Mouse (Mus musculus) skeletal muscle tissue, adult 2 months (tissue): ENCODE data around the gene Crxos.
"Not testable (repeated sequence)": the region's sequence is repeated elsewhere in the genome, so short reads cannot be mapped to it uniquely, and the experiment has no call there.

Source experiments
- DNase-seq: peaks from one replicate; pipeline ENCODE4 v3.0.0-alpha.2; 2012; ENCODE audit warnings: low read depth, low spot score

Crxos gene

DNA sequence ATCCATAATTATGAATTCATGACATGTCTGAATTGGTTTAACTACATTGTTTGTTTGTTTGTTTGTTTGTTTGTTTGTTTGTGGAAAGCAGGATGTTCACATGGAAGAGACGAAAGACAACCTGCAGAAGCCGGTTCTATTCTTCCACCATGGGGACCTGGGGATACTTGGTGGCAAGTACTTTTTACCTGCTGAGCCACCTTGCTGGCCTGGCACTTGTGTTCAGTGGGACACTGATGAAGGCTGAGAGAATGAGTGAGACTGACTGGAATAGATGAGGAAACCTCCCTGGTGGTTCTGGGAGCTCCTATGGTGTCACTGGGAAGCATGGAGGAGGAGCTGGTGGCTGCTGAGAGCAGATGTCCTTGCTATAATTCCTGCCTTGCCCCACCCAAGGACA lies at the start of gene Crxos:
Gene Crxos, plus strand, starts transcription at position 301 of the 400 bp plus-strand sequence.
- no peak for DNase-seq

DNA sequence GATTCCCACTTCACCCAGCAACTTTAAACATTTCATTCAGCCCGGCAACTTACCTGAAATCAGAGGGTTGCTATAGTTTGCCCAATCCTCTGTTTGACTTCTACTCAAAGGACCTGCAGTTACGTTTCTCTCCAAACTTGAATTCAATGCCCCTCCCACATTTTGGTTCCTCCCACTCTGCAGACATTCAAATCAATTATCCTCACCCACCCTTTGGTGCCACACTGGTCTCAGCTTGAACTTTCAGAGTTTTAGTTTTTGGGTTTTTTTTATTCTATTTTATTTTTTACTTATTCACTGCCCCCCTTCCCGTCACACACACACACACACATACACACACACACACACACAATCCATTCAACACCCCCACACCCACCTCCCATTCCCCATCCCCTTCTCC lies 42.8 kb upstream of the Crxos start, which contains the start of gene Obox6:
Gene Obox6, minus strand, starts transcription at position 101 of the 400 bp plus-strand sequence.
- no peak for DNase-seq

DNA sequence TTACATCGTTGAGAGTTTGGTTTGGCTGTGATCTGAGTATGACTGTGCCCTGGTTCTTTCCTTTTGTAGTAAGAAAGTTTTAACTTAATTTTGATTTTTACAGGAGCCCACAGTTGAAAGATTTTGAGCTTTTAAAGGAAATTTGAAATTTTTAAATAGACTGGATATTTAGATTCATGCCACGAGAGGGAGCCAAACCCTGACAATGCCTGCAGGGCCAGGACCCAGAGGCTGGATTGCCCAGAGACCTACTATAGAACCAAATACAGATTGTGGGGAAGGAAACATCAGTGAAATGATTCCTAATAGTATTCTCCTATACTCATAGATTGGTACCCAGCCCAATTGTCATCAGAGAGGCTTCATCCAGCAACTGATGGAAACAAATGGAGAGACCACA lies 22.8 kb upstream of the Crxos start:
- no peak for DNase-seq

DNA sequence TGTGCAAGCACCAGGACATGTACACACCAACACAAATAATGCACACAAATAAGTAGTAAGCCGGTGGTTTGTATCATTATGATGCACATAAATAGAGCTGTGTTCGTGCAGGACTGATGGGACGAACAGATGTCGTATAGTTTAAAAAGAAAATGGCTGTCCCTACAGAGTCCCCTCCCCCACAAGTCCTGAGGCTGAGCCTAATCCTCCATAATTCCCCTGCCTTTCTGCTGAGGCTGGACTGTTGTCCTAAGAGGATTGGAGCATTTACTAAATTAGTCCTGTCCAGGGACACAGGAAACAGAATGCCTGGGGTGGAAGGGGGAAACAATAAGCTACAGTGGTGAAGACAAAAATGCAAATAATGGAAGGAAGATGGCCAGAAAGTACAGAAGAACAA lies 18.3 kb upstream of the Crxos start:
- no peak for DNase-seq

DNA sequence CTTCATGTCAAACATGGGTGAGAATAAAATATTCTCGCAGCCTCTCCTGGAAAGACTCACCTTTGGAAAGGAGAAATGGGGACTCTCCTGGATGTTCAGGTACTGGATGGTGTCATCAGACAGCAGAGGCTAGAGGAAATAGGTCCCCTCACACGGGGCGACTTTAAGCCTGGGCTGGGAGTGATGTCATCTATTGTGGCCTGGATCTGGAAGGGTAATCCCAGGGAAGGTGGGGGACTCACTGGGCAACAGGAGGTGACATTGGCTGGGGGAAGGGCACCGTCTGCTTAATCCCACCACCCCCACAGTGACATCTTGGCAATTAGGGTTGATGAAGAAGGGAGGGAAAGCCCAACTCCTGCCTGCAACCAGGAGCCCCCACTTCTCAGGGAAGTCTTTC lies 2.7 kb upstream of the Crxos start, which contains the start of gene Crx:
Gene Crx, minus strand, starts transcription at position 213 of the 400 bp plus-strand sequence.
- no peak for DNase-seq

GRCm38 (mm10) chr7:15881388-15881787 lies 1.0 kb upstream of the Crxos start:
- DNase-seq, result no peak

- no peak for DNase-seq
Measured at GRCm38 (mm10) chr7:15881831-15882230, 586 bp upstream of the Crxos start.

DNA sequence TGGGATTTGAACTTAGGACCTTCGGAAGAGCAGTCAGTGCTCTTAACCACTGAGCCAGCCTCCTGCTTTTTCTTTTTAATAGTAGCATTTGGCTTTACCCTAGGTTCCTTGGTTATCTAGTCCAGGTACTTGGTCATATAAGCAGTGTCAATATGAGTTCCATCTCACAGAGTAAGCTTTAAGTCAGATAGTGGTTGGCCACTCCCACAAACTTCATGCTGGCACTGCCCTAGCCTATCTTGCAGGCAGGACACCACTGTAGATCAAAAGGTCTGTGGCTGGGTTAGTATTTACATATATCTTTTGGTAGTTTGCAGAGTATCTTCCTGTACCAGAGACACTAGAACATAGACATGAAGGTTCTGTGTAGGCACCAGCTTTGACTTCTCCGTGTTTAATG lies 1.7 kb downstream of the Crxos start:
- DNase-seq, result no peak

- DNase-seq, result no peak
Measured at GRCm38 (mm10) chr7:15894251-15894650, 11.8 kb downstream of the Crxos start.

DNA sequence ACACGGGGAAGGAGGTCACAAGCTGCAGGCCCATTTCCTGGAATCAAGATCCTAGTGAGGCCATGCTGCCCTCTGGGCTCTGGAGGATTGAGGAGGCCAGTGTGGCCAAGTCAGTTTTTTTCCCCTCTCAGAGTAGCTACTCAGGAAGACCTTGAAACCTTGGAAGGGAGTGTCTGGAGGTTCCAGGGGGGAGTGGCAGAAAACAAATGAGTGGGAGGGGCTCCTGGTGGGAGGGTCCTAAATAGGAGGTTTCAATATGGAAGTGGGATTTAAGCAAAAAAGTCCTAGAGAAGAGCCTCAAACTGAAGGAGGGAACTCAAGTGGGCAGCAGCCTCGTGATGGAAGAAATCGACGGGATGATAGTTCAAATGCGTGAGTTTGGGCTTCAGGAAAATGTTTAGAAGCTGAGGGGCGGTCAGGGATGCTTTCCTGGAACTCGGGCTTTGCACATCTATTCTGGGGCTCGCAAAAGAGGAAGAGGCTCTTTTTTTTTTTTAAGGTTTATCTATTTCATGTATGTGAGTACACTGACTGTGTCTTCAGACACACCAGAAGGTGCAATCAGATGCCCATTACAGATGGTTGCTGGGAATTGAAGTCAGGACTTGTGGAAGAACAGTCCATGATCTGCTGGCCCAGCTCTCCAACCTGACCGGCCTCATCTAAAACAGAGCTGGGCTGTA lies 19.1 kb downstream of the Crxos start:
- no peak for DNase-seq

GRCm38 (mm10) chr7:15905861-15906260 lies 23.4 kb downstream of the Crxos start:
- DNase-seq, result no peak

DNA sequence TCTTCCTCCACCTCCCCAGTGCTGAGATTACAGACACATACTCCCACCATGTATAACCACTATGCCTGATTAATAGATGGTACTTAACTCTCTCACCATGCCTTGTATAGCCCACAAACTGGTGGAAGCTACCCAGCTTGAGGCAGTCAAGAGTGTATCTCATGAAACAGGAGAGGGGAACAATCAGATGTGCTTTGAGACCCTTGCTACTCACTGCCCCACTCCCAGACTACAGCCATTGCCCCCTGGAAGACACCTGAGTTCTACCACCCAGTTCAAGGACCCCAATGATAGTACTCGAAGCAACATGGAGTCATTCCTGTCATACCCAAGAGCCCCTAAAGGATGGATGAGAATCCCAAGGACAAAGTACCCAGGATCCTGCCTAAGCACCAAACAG lies 24.2 kb downstream of the Crxos start:
- DNase-seq, result no peak

DNA sequence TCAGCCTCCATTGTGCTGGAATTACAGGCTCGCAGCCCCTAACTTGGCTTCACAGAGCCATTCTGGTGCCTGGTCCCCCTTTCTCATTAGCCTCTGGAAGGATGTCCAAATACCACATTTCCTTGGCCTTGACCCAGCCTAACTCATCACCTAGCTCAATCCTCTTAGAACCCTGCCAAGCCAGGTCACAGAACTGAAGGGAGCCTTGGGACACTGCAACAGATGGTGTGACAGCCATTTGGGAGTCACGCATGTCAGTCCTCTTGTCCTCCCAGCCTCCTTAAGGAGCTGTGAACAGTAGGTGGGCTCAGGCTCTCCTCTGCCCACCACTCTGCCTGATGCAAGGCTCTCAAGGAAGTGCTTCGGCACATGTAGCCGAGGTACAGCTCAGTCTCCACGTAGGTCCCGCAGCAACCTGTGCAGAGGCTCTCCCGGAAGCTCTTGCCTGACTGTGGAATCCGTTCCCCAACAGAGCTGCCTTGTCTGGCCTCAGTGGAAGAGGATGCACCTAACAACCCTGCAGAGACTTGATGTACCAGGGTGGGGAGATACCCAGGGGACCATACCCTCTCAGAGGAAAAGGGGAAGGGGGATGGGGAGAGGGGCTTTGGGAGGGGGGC lies 25.7 kb downstream of the Crxos start:
- no peak for DNase-seq

GRCm38 (mm10) chr7:15910521-15910920 lies 28.1 kb downstream of the Crxos start:
- DNase-seq, result no peak

DNA sequence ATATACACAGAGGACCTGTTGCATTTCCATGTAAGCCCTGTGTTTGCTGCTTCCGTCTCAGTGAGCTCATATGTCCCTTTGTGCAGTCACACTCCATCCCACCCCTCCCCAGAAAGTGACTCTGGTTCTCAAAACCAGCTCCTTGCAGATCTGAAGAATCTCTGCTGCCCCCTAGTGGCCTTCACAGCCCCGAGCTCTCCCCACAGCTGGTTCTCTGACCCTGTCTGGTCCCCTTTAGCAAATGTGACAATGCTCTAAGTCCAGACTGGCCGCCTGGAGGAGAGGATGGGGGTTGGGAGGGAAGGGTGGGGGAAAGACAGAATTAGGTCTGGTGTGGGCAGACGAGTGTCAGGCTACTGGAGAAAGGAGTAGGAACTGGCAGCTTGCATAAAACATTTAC lies 29.8 kb downstream of the Crxos start:
- no peak for DNase-seq

DNA sequence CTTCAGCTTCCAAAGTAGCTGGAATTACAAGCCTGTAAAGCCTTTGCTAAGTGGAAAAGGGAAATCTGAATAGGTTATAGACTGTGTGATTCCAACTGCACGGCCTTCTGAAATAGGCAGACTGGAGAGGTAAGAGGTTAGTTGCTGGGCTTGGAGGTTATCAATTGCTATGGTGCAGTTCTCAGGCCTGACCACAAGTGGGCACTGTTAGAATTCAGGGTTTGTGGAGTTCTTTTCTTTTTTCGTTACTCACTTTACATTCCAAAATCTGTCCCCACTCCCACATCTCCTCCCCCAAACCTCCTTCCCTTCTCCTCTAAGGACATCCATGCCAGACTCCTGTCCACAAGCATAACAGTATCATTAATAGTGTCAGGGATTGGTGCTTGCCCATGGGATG lies 31.8 kb downstream of the Crxos start:
- DNase-seq, result no peak

GRCm38 (mm10) chr7:15914751-15915150 lies 32.3 kb downstream of the Crxos start:
- no peak for DNase-seq

- not testable (repeated sequence) for DNase-seq
Measured at GRCm38 (mm10) chr7:15915695-15916094, 33.3 kb downstream of the Crxos start.

DNA sequence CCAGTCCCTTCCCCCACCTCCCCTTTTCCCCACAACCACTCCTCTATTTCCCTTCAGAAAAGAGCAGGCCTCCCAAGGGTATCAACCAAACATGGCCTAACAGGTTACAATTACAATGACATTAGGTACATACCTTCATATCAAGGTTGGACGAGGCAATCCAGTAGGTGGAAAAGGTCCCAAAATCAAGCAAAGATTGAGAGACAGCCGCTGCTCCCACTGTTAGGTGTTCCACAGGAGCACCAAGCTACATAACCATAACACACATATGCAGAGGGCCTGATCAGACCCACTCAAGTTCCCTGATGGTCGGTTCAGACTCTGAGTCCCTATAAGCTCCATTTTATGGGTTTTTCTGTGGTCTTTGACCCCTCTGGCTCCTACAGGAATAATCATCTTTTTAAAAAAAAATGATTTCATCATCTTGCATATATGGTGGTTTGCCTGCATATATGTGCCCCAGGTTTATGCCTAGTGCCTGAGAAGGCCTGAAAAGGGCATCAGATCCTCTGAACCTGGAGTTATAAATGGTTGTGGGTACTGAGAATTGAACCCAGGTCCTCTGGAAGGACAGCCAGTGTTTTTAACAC lies 33.8 kb downstream of the Crxos start:
- DNase-seq, result no peak

DNA sequence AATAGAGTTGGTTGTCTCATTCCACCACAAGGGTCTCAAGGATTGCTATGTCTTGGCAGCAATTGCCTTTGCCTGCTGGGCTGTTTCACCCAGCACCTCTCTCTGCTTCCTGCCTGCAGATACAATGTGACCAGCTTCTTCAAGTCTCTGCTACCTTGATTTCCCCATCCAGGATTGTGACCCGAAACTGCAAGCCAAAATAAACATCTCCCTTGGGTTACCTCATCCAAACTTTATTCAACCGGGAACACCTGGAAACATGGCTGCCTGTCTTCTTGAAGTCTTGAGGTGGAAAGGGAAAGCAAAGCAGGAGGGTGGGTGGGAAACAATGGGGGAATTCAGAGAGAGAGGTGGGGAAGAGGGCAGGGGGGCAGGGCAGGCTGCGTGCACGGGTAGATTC lies 34.6 kb downstream of the Crxos start:
- no peak for DNase-seq

GRCm38 (mm10) chr7:15918371-15918770 lies 36.0 kb downstream of the Crxos start:
- no peak for DNase-seq

GRCm38 (mm10) chr7:15919947-15920346 lies 37.5 kb downstream of the Crxos start:
- no peak for DNase-seq

DNA sequence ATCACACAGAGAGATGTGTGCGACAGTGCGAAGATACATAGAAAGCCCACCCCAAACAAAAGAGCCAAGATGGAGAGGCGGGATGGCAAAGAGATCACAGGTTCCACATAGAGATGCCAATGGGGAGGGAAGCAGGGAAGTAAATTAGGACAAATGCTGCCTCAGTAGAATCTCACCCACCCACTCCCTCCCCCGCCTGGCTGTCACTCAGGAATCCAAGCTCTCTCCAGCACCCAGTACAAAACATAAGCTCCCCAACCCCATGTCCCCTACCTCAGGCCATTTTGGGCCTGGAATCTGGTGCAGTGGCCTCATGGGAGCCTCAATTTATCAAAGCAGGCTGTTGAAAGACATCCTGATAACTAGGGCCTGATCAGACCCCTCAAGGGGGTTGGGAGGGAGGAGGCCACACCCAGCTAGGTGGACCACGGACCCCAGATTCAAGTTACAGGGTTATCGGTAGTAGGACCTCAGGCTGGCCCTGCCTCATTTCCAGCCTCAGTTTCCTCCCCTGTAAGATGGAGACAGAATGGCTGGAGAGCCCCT lies 38.3 kb downstream of the Crxos start:
- DNase-seq, result no peak
